Mouse (Mus musculus) CH12.LX (cell line): ENCODE results near the gene E030018B13Rik. TPM values are rescaled to one million over a fixed set of nuclear protein-coding genes. Genes with fewer than 3 reads are reported as not detected.

Experiments used
- DNase-seq: peaks from one replicate; pipeline ENCODE4 v3.0.0-alpha.2; 2013; ENCODE audit errors: extremely low read depth
- H3K27ac ChIP-seq: 2 replicates; pipeline ENCODE4 v1.5.1; 2012; ENCODE audit warnings: low read depth, mild to moderate bottlenecking, control low read depth, moderate library complexity; ENCODE audit not compliant: insufficient read depth
- H3K27me3 ChIP-seq: replicated peaks from 2 replicates; pipeline ENCODE3; 2012; ENCODE audit warnings: inconsistent platforms
- H3K36me3 ChIP-seq, 2 experiments: replicated peaks in 1 of 2; 2 replicates each; pipeline versions ENCODE3 to v1.6.1; 2012; ENCODE audit warnings: inconsistent platforms in 1 of 2, low read length in 1 of 2, mild to moderate bottlenecking in 1 of 2, mixed read lengths in 1 of 2, moderate library complexity in 1 of 2; ENCODE audit not compliant: control insufficient read depth in 1 of 2, insufficient read depth in 1 of 2
- H3K4me1 ChIP-seq, 2 experiments: 2 replicates each; pipeline ENCODE4 v1.6.1; 2012; ENCODE audit warnings: inconsistent platforms in 1 of 2, moderate library complexity in 1 of 2; ENCODE audit not compliant: insufficient read depth in 2 of 2, control insufficient read depth in 1 of 2
- H3K4me2 ChIP-seq: 2 replicates; pipeline ENCODE4 v1.6.1; 2012; ENCODE audit warnings: low read depth, mild to moderate bottlenecking, control low read depth; ENCODE audit not compliant: poor library complexity, insufficient read depth, severe bottlenecking
- H3K4me3 ChIP-seq, 3 experiments: fragments of 150-350 bp in 1 of 3; sonication (generic) in 1 of 3; replicated peaks in 1 of 3; 2 replicates each; pipeline versions ENCODE3 to v1.5.1; 2011 to 2012; ENCODE audit warnings: low read depth in 2 of 3, low read length in 2 of 3, mild to moderate bottlenecking in 2 of 3, moderate library complexity in 2 of 3, control low read depth in 1 of 3, improper control_type of control experiment in 1 of 3, inconsistent platforms in 1 of 3, mixed read lengths in 1 of 3; ENCODE audit not compliant: poor library complexity in 1 of 3
- H3K79me2 ChIP-seq: replicated peaks from 2 replicates; pipeline ENCODE4 v1.6.1; 2012; ENCODE audit warnings: mild to moderate bottlenecking, moderate library complexity; ENCODE audit not compliant: control insufficient read depth, poor library complexity, insufficient read depth, severe bottlenecking; ENCODE audit errors: extremely low read depth
- H3K9ac ChIP-seq: 2 replicates; pipeline ENCODE4 v1.6.1; 2012; ENCODE audit warnings: low read depth, mild to moderate bottlenecking, control low read depth, moderate library complexity; ENCODE audit not compliant: insufficient read depth
- H3K9me3 ChIP-seq: replicated peaks from 2 replicates; pipeline ENCODE3; 2012; ENCODE audit warnings: low read length, inconsistent platforms, mixed read lengths
- CHD1 ChIP-seq: IDR thresholded peaks from 2 replicates; pipeline ENCODE4 v1.6.1; 2012; ENCODE audit warnings: low read depth, low read length, improper control_type of control experiment, inconsistent platforms
- CHD2 ChIP-seq: IDR thresholded peaks from 2 replicates; pipeline ENCODE4 v1.6.1; 2011; ENCODE audit warnings: low read length, improper control_type of control experiment
- CTCF ChIP-seq, 2 experiments: IDR thresholded peaks in 1 of 2; conservative IDR thresholded peaks in 1 of 2; 2 replicates each; pipeline ENCODE4 v1.5.1; 2011 to 2012; ENCODE audit warnings: low read depth in 2 of 2, low read length in 2 of 2, improper control_type of control experiment in 1 of 2, inconsistent platforms in 1 of 2, mild to moderate bottlenecking in 1 of 2, moderate library complexity in 1 of 2
- ELF1 ChIP-seq: IDR thresholded peaks from 2 replicates; pipeline ENCODE4 v1.6.1; 2014; ENCODE audit warnings: low read depth, mild to moderate bottlenecking, inconsistent platforms, low read length, improper control_type of control experiment
- EP300 ChIP-seq: IDR thresholded peaks from 2 replicates; pipeline ENCODE4 v1.6.1; 2011; ENCODE audit warnings: low read length, improper control_type of control experiment
- ETS1 ChIP-seq: conservative IDR thresholded peaks from 2 replicates; pipeline ENCODE4 v1.6.1; 2012; ENCODE audit warnings: low read depth, mild to moderate bottlenecking, inconsistent platforms, low read length, improper control_type of control experiment, moderate library complexity
- IRF4 ChIP-seq: IDR thresholded peaks from 2 replicates; pipeline ENCODE4 v1.6.1; 2014; ENCODE audit warnings: low read depth, mild to moderate bottlenecking, inconsistent platforms, low read length, improper control_type of control experiment
- KAT2A ChIP-seq: IDR thresholded peaks from 2 replicates; pipeline ENCODE4 v1.6.1; 2012; ENCODE audit warnings: low read length, improper control_type of control experiment, inconsistent platforms; ENCODE audit not compliant: insufficient replicate concordance
- MAFK ChIP-seq: IDR thresholded peaks from 2 replicates; pipeline ENCODE4 v1.6.1; 2011; ENCODE audit warnings: low read length, improper control_type of control experiment; ENCODE audit not compliant: insufficient replicate concordance
- MAX ChIP-seq: IDR thresholded peaks from 2 replicates; pipeline ENCODE4 v1.6.1; 2011; ENCODE audit warnings: low read length, improper control_type of control experiment
- MAZ ChIP-seq: IDR thresholded peaks from 2 replicates; pipeline ENCODE4 v1.6.1; 2012; ENCODE audit warnings: low read depth, mild to moderate bottlenecking, inconsistent platforms, low read length, improper control_type of control experiment, moderate library complexity
- MEF2A ChIP-seq: IDR thresholded peaks from 2 replicates; pipeline ENCODE4 v1.6.1; 2014; ENCODE audit warnings: low read depth, mild to moderate bottlenecking, inconsistent platforms, low read length, improper control_type of control experiment, borderline replicate concordance
- NELFE ChIP-seq: IDR thresholded peaks from 2 replicates; pipeline ENCODE4 v1.6.1; 2011; ENCODE audit warnings: low read depth, low read length, improper control_type of control experiment
- PAX5 ChIP-seq: IDR thresholded peaks from 2 replicates; pipeline ENCODE4 v1.6.1; 2012; ENCODE audit warnings: low read length, inconsistent platforms, mixed read lengths
- RAD21 ChIP-seq: IDR thresholded peaks from 2 replicates; pipeline ENCODE4 v1.6.1; 2011; ENCODE audit warnings: low read depth, mild to moderate bottlenecking, low read length, improper control_type of control experiment, moderate library complexity
- SIN3A ChIP-seq: IDR thresholded peaks from 2 replicates; pipeline ENCODE4 v1.6.1; 2012; ENCODE audit warnings: low read length, improper control_type of control experiment, inconsistent platforms
- TCF12 ChIP-seq: IDR thresholded peaks from 2 replicates; pipeline ENCODE4 v1.6.1; 2014; ENCODE audit warnings: low read depth, mild to moderate bottlenecking, inconsistent platforms, low read length, improper control_type of control experiment
- USF2 ChIP-seq: conservative IDR thresholded peaks from 2 replicates; pipeline ENCODE4 v1.6.1; 2011; ENCODE audit warnings: low read depth, low read length, improper control_type of control experiment
- dilution Hi-C: fragments of 300-500 bp; cut with MboI; formaldehyde crosslinking; loops from 2 replicates; pipeline ENCODE4 v1.14.3; 2020; ENCODE audit warnings: low sequenced_read_pairs; ENCODE audit not compliant: extremely low pct_unique_long_range_greater_than_20kb, extremely low pct_ligation_motif_present
- in situ Hi-C: fragments of 300-500 bp; cut with MboI; formaldehyde crosslinking; loops from 3 replicates; pipeline ENCODE4 v1.14.3; 2019; ENCODE audit warnings: low sequenced_read_pairs, low pct_ligation_motif_present, low pct_unique_long_range_greater_than_20kb, mixed read lengths
- polyA plus RNA-seq: library from polyadenylated mRNA; unstranded; fragments of >175 nt; gene quantifications from 2 replicates; pipeline ENCODE4 v1.2.1, GENCODE M21; 2012; ENCODE audit warnings: low read depth; ENCODE audit not compliant: insufficient read length
- total RNA-seq, 2 experiments: library from RNA; depleted of rRNA; stranded (reverse); fragments of 300-350 nt in 1 of 2; fragments of >200 nt in 1 of 2; gene quantifications; 2 replicates each; pipeline ENCODE4 v1.2.3; 2012 to 2014

E030018B13Rik gene
- total and polyA plus RNA-seq, 3 experiments: not detected

DNA sequence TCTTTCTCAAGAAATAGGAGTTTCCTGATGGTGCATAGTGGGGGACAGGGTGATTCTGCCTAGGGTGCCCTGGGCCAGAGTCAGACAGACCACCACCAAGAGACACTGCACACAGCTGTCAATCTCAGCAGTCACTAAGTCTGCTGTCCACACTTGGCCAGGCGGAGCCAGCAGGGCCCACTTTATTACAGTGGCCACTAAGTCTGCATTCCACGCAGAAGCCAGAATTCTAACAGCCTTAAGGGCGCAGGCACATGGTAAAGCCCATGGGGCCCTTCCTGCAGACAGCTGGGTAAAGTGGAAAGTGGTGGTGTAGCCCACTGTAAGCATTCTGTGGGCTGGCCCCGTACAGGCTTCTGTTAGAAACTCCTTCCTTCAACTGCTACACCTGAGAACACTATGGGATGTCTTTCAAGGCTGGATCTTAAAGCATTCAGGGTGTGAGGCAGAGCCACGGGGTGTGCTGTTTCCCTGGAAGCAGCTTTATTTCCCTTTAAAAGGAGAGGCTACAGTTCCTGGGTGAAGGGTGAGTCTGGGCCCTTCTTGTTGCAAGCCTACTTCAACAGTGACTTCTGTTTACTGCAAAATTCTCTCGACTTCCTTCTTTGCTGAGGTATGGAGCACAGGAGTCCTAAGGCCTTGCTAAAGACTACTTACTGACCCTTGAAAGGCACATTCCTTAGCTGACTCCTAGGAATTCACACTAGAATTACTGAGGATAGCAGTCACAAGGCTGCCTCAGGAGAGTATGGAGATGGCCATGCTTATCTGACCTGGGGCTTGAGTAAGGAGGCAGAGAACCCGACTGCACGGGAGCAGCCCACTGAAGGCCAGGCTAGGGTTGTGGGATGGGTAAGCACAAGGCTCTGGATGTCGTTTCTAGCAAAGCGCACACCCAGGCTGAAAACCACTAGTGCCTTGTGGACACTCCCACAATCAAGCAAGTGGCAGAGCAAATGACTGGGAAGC, 2.6 kb upstream of the E030018B13Rik start:
- H3K4me2 ChIP-seq: no peak overlapping the region
- H3K4me3 ChIP-seq: no peak overlapping the region
- dilution Hi-C loops: no loop called here
- DNase-seq: no peak
- H3K27me3 ChIP-seq: no peaks in the 10 kb centered on the region
- peaks cover 0 to 6% of the 10 kb centered on the region in 2 experiments for H3K36me3 ChIP-seq
- in situ Hi-C loops: no loop called here
- no peak overlapping the region for H3K27ac ChIP-seq
- peaks cover 4% of the 10 kb centered on the region for H3K79me2 ChIP-seq
- no peaks in the 10 kb centered on the region for H3K9me3 ChIP-seq
- TF ChIP-seq ELF1 (no peak), SIN3A (0 out of 2 replicates have a peak, but pooled peaks have one; percentile 23)
- peaks cover 40 to 74% of the 10 kb centered on the region in 2 experiments for H3K4me1 ChIP-seq
- H3K9ac ChIP-seq: no peak overlapping the region

DNA sequence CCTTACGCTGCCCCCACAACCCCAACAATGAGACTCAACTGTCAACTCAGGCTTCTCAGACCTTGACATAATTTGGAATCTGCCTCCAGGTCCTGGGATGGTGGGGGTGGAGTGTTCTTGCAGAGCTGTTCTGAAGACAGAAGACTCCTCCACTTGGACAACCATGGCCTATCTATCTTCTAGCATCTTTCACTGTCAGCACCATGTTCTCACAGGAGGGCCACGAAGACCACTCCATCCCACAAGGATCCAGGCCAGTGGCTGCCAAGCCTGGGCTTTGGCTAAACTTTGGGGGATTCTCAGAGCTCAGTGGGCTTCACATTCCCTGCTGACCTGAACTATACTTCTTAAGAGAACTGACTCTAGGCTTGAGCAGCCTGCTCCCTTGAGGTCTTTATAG, 1.8 kb upstream of the E030018B13Rik start:
- Histone ChIP-seq H3K79me2 (peaks cover under 1% of the 10 kb centered on the region; the same call in 1 of the 2 replicates), H3K4me3 (no peak overlapping the region), H3K9me3 (no peaks in the 10 kb centered on the region), H3K9ac (no peak overlapping the region), H3K27me3 (no peaks in the 10 kb centered on the region), H3K4me2 (no peak overlapping the region)
- dilution Hi-C loops: no loop called here
- no peak for TF ChIP-seq RAD21
- no peak for TF ChIP-seq TCF12
- no peak for TF ChIP-seq NELFE
- TF ChIP-seq CTCF (conservative IDR thresholded peaks at IDR 0.05 in 1 of 2, IDR thresholded peaks at IDR 0.05 in 1 of 2; ENCODE audit: low read depth in 2 of 2, low read length in 2 of 2): no peak
- TF ChIP-seq SIN3A: no peak
- no peak for TF ChIP-seq MAZ
- TF ChIP-seq, all 38 proteins: peak for 0
- H3K27ac ChIP-seq: no peak overlapping the region
- H3K4me1 ChIP-seq: peaks cover 43 to 78% of the 10 kb centered on the region in 2 experiments
- in situ Hi-C loops: no loop called here
- peaks cover 0 to 10% of the 10 kb centered on the region in 2 experiments for H3K36me3 ChIP-seq
- DNase-seq: no peak

DNA sequence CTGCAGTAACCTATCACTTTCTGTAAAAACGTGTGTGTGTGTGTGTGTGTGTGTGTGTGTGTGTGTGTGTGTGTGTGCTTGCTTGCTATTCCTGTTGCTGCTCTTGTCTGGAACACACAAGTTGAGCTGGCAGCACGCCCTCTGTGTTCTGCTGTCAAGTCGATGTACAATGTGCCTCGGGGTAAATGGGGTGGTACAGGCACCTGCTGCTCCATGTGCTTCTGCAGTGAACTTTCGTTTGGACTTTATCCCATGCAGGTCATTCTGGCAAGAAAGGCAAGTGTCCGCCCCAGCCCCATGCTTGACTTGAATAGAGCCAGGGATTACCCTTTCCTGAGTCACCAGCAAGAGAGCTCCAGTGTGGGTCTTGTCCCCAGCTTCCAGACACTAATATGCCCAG, 1.0 kb downstream of the E030018B13Rik start:
- Histone ChIP-seq H3K27ac (no peak overlapping the region), H3K4me3 (no peak overlapping the region), H3K9ac (no peak overlapping the region), H3K4me1 (peaks cover 27 to 53% of the 10 kb centered on the region in 2 experiments), H3K9me3 (no peaks in the 10 kb centered on the region), H3K79me2 (no peaks in the 10 kb centered on the region), H3K4me2 (no peak overlapping the region), H3K27me3 (no peaks in the 10 kb centered on the region), H3K36me3 (peaks cover 0 to 17% of the 10 kb centered on the region in 2 experiments)
- DNase-seq: no peak
- dilution Hi-C loops (no loop called here), in situ Hi-C loops (no loop called here)
- TF ChIP-seq CHD2 (no peak), CHD1 (no peak), MEF2A (no peak), PAX5 (no peak), USF2 (no peak), MAZ (no peak), CTCF (conservative IDR thresholded peaks at IDR 0.05 in 1 of 2, IDR thresholded peaks at IDR 0.05 in 1 of 2; ENCODE audit: low read depth in 2 of 2, low read length in 2 of 2) (no peak), IRF4 (no peak), KAT2A (no peak), MAX (no peak), MAFK (no peak), ETS1 (no peak), EP300 (no peak)
